Mouse (Mus musculus) megakaryocyte progenitor cell, adult 5-6 weeks (primary cell): Measurements from ENCODE around the gene Ren1. TPM values are rescaled to one million over a fixed set of nuclear protein-coding genes. Genes with fewer than 3 reads are reported as not detected.
A peak's percentile ranks its signal among the peaks of the same experiment; 100 is the strongest.

Source experiments
- ATAC-seq: replicated peaks from 2 replicates; pipeline ENCODE4 v1.8.0; 2016; ENCODE audit warnings: mild to moderate bottlenecking, moderate TSS enrichment, inconsistent platforms; ENCODE audit not compliant: poor library complexity
- total RNA-seq, 2 experiments: library from RNA; stranded (forward) in 1 of 2; stranded (reverse) in 1 of 2; fragments of 157-497, 149-512 nt in 1 of 2; fragments of 200-1000 nt in 1 of 2; gene quantifications; 2 replicates each; pipeline versions ENCODE4 v1.2.3 to v1.2.4; 2015 to 2017

Gene Ren1
- total RNA-seq, 2 experiments from 2014 or later = not detected

- ATAC-seq = no peak
Measured at GRCm38 (mm10) chr1:133372113-133372512, 21.8 kb downstream of the Ren1 start.

- no peak for ATAC-seq
Measured at GRCm38 (mm10) chr1:133375696-133376346, 25.5 kb downstream of the Ren1 start.

- no peak for ATAC-seq
Measured at GRCm38 (mm10) chr1:133377547-133377946, 27.2 kb downstream of the Ren1 start.

- no peak for ATAC-seq
Measured at GRCm38 (mm10) chr1:133379254-133379985, 29.1 kb downstream of the Ren1 start.

- ATAC-seq = no peak
Measured at GRCm38 (mm10) chr1:133379986-133380320, 29.6 kb downstream of the Ren1 start.

GRCm38 (mm10) chr1:133380347-133381065 lies 30.2 kb downstream of the Ren1 start:
- peak; percentile 52 for ATAC-seq

- ATAC-seq = peak; percentile 74
Measured at GRCm38 (mm10) chr1:133382008-133382407, 31.7 kb downstream of the Ren1 start.

- no peak for ATAC-seq
Measured at GRCm38 (mm10) chr1:133382552-133383155, 32.3 kb downstream of the Ren1 start.

GRCm38 (mm10) chr1:133383157-133383783 lies 33.0 kb downstream of the Ren1 start:
- ATAC-seq = no peak

- ATAC-seq = peak; percentile 87
Measured at GRCm38 (mm10) chr1:133385506-133385905, 35.2 kb downstream of the Ren1 start.

- ATAC-seq = no peak
Measured at GRCm38 (mm10) chr1:133386209-133386608, 35.9 kb downstream of the Ren1 start.

GRCm38 (mm10) chr1:133387539-133388268 lies 37.4 kb downstream of the Ren1 start:
- ATAC-seq = no peak; the same call in 1 of the 2 replicates

GRCm38 (mm10) chr1:133394702-133395101 lies 44.4 kb downstream of the Ren1 start:
- ATAC-seq = no peak

GRCm38 (mm10) chr1:133396693-133397092 lies 46.4 kb downstream of the Ren1 start:
- ATAC-seq = no peak

- no peak for ATAC-seq
Measured at GRCm38 (mm10) chr1:133397094-133397482, 46.8 kb downstream of the Ren1 start.

- ATAC-seq = no peak
Measured at GRCm38 (mm10) chr1:133397483-133398237, 47.4 kb downstream of the Ren1 start.

GRCm38 (mm10) chr1:133400014-133400725 lies 49.9 kb downstream of the Ren1 start:
- ATAC-seq = peak; percentile 39; the same call in 1 of the 2 replicates

GRCm38 (mm10) chr1:133404005-133404404 lies 53.7 kb downstream of the Ren1 start:
- no peak for ATAC-seq

GRCm38 (mm10) chr1:133406614-133407013 lies 56.3 kb downstream of the Ren1 start:
- no peak for ATAC-seq
